Mouse (Mus musculus): ENCODE results near the gene Scml4. TPM values are rescaled to one million over a fixed set of nuclear protein-coding genes. Genes with fewer than 3 reads are reported as not detected.
A peak's percentile ranks its signal among the peaks of the same experiment; 100 is the strongest.

The Scml4 gene
- polyA plus RNA-seq, 1 experiment from 2014 or later = not detected

DNA sequence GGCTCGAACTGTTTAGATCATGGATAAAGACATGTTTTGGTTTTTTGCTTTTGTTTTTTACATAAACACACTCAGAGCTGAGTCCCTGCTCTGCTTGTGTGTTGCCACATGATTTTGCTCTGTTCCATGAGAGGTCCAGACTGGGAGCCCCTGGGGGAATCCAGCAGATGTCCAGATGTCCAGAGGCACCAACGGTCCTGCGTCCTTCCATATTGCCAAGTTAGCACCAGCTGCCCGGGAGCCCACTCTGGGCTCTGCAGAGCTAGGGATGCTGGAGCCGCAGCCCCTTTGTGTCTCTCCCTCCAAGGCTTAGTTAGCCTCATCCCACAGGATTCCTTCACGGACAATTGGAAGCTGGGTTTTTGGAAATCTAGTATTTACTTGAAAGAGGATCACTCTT lies 101.6 kb downstream of the Scml4 start:
- H3K79me2 ChIP-seq (ENCODE audit: inconsistent target) = no peaks in the 10 kb centered on the region
- H3K4me3 ChIP-seq (ENCODE audit: inconsistent target) = no peak overlapping the region
- H3K36me3 ChIP-seq (ENCODE audit: inconsistent target) = no peaks in the 10 kb centered on the region
- WGBS (ENCODE audit: missing documents) = 91% methylated on average over 6 of the region's 6 CpGs
- peak overlapping the region; percentile 76 for H3K27ac ChIP-seq

DNA sequence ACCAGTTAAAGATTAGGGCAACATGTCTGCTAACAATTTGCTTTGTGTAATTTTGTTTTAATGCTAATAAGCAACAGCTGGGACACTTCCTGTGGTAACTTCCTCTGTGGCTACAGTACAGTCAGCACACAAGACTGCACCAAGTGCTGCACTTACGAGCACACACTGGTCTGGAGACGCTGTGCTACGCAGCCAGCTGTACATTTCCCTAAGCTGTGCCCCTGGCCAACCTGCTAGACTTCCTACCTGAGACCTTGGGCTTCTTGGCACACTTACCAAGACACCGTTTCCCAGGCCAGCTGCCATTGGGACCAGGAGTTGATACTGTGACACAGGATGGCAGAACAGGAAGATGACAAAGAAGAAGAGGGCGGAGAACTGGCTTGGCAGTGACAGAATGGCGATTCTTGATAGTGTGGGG lies 102.0 kb downstream of the Scml4 start:
- WGBS (ENCODE audit: missing documents) = 8% methylated on average over 4 of the region's 6 CpGs
- Histone ChIP-seq H3K27ac (peak overlapping the region; percentile 76), H3K36me3 (ENCODE audit: inconsistent target) (no peaks in the 10 kb centered on the region), H3K4me3 (ENCODE audit: inconsistent target) (no peak overlapping the region), H3K79me2 (ENCODE audit: inconsistent target) (no peaks in the 10 kb centered on the region)

DNA sequence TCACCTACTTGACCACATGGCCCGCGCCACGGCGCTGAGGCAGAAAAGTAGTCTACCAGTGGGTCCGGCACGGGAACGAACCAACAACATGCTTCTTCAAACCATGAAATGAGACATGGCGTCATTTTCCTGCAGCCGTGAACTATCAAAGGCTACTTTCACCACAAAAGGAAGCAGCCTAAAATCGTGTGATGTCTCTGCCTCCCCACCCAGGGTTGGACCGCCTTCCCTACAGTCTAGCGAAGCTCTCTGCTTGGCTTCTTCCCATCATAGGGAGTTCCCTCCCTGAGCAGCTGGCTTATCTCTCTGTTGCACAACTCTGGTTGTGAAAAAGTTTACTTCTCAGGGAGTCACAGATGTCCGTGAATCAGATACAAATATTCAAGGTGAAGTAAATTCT lies 102.5 kb downstream of the Scml4 start:
- H3K79me2 ChIP-seq (ENCODE audit: inconsistent target) = no peaks in the 10 kb centered on the region

DNA sequence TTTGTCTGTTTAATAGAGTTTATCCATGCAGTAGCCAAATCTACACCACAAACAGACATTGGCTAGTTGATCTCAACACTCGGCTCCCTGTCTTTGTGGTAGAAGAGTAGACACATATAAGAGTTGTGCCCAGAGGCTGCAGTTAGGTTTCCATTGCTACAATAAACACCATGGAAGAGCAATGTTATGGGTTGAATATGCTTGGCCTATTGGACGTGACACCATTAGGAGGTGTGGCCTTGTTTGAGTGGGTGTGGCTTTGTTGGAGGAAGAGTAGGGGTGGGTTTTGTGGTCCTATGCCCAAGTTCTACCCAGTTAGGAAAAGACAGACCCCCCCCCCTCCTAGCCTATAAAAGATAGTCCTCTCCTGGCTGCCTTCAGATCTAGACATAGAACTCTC lies 102.9 kb downstream of the Scml4 start:
- Histone ChIP-seq H3K36me3 (ENCODE audit: inconsistent target) (no peaks in the 10 kb centered on the region), H3K27ac (peak overlapping the region; percentile 76; the same call in 1 of the 2 replicates), H3K4me3 (ENCODE audit: inconsistent target) (no peak overlapping the region), H3K79me2 (ENCODE audit: inconsistent target) (no peaks in the 10 kb centered on the region)
- WGBS (ENCODE audit: missing documents) = 96% methylated on average over 2 of the region's 2 CpGs

More for the DNA sequence above, 102.5 kb downstream of the Scml4 start:
- WGBS (ENCODE audit: missing documents) = 36% methylated on average over 13 of the region's 13 CpGs
- Histone ChIP-seq H3K4me3 (ENCODE audit: inconsistent target) (no peak overlapping the region), H3K36me3 (ENCODE audit: inconsistent target) (no peaks in the 10 kb centered on the region), H3K27ac (peak overlapping the region; percentile 76)

DNA sequence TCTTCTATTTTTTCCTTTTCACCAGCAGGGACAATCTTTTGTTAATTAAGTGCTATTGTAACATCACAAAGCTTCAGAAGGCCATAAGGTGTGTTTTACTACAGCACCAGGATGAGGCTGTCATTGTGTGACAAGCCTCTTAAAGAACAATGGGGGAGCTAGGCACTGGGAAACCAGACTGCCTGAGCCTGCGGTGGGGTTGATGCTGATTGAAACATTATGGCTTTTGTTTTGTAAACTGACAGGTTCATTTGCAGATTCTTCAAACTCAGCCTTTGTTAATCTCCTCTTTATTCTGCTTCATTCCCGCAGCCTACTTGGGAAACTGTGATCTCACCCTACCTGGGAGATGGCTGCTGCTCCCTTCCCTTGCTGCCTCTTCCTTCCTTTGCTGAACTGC lies 108.2 kb downstream of the Scml4 start:
- no peak overlapping the region for H3K4me3 ChIP-seq (ENCODE audit: inconsistent target)

DNA sequence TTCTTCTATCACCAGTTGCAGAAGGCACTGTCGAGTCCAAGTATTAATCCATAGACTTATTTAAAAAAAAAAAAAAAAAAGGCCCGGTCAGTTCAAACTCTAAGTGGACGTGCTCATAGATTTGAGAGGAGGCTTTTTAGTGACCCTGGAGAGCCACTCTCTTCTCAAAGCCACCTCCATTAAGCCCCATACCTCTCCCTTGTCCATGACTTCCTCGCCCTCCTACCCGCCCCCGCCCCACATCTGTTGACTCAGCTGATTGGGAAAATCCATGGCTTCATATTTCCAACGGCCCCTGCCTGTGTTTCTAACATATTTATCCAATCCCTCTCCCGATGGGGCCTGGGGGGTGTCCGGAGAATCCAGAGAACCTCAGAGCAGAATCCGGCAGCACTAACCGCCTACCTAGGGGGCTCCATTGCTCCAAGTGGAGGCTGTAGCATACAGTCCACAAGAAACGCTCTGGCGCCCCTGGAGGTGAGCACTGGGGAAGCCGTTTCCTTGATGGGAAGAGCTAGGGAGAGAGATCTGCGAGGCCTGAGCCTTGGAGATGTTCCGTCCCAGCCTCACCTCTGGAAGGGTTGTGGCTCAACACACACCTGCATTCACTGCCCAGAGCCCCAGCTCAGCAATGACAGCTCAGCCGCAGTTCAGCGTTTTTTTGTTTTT lies 112.5 kb downstream of the Scml4 start:
- 42% methylated on average over 17 of the region's 18 CpGs for WGBS (ENCODE audit: missing documents)
- H3K36me3 ChIP-seq (ENCODE audit: inconsistent target) = no peaks in the 10 kb centered on the region
- H3K4me3 ChIP-seq (ENCODE audit: inconsistent target) = no peak overlapping the region
- no peaks in the 10 kb centered on the region for H3K79me2 ChIP-seq (ENCODE audit: inconsistent target)
- H3K27ac ChIP-seq = no peak overlapping the region

More for the DNA sequence above, 108.2 kb downstream of the Scml4 start:
- WGBS (ENCODE audit: missing documents) = 74% methylated on average over 2 of the region's 2 CpGs
- Histone ChIP-seq H3K36me3 (ENCODE audit: inconsistent target) (no peaks in the 10 kb centered on the region), H3K79me2 (ENCODE audit: inconsistent target) (no peaks in the 10 kb centered on the region), H3K27ac (no peak overlapping the region)

DNA sequence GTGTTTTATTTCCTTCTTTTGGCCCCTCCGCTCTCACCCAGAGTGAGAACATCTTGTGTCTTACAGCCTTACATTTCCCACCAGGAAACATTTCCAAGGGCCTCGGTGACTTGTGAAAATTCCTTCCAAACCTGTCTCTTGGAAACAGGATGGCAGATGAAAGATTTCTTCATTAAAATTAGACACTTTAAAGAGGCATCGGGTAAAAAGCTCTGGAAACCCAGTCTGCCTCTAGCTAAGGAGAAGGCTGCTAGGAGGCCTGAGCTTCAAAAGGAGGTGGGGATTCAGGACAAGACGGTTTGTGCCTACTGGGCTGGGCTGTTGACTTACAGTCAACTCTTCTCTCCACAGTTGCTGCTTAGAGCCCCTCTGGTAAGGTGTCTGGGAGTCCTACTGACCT lies 113.4 kb downstream of the Scml4 start:
- Histone ChIP-seq H3K36me3 (ENCODE audit: inconsistent target) (no peaks in the 10 kb centered on the region), H3K4me3 (ENCODE audit: inconsistent target) (no peak overlapping the region), H3K27ac (no peak overlapping the region), H3K79me2 (ENCODE audit: inconsistent target) (no peaks in the 10 kb centered on the region)
- WGBS (ENCODE audit: missing documents) = 75% methylated on average over 4 of the region's 4 CpGs

DNA sequence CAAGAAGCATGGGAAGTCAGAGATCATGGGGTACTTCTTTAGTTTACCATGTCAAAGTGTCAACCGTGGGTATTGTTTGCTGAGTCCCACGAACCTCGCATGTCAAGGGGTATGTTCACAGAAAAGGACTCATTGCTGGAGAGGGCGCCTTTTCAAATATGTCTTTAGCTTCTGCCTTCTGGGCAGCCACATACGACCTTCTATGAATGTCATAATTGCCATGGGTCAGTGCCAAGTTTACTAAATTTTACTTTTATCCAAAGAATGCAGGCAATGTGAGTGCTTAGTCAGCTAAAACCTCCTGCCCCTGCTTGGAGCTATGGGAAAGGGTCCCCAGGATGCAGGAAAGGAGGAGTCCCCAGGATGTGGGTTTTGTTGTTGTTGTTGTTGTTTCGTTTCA lies 116.4 kb downstream of the Scml4 start:
- 84% methylated on average over 6 of the region's 6 CpGs for WGBS (ENCODE audit: missing documents)
- Histone ChIP-seq H3K4me3 (ENCODE audit: inconsistent target) (no peak overlapping the region), H3K27ac (no peak overlapping the region), H3K36me3 (ENCODE audit: inconsistent target) (no peaks in the 10 kb centered on the region), H3K79me2 (ENCODE audit: inconsistent target) (no peaks in the 10 kb centered on the region)

DNA sequence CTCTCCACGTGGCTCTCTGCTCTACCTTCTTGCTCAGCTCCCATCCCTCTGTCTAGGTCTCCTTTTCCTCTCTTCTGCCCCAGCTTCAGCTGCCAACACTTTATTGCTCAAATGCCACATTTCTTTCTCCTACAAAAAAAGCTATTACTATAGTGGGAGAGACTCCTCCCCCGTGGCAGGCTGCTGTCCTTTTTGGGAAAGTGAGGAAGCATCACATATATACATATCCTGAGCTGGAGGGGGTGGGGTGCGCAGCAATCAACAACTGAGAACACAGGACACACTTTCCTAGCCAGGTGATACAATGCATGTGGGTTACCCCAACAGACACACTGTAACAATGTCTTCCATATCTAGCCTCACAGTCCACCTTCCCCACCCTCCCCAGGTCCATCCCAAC lies 118.2 kb downstream of the Scml4 start:
- H3K27ac ChIP-seq = no peak overlapping the region
- H3K4me3 ChIP-seq (ENCODE audit: inconsistent target) = no peak overlapping the region
- no peaks in the 10 kb centered on the region for H3K36me3 ChIP-seq (ENCODE audit: inconsistent target)
- 74% methylated on average over 3 of the region's 3 CpGs for WGBS (ENCODE audit: missing documents)
- no peaks in the 10 kb centered on the region for H3K79me2 ChIP-seq (ENCODE audit: inconsistent target)

DNA sequence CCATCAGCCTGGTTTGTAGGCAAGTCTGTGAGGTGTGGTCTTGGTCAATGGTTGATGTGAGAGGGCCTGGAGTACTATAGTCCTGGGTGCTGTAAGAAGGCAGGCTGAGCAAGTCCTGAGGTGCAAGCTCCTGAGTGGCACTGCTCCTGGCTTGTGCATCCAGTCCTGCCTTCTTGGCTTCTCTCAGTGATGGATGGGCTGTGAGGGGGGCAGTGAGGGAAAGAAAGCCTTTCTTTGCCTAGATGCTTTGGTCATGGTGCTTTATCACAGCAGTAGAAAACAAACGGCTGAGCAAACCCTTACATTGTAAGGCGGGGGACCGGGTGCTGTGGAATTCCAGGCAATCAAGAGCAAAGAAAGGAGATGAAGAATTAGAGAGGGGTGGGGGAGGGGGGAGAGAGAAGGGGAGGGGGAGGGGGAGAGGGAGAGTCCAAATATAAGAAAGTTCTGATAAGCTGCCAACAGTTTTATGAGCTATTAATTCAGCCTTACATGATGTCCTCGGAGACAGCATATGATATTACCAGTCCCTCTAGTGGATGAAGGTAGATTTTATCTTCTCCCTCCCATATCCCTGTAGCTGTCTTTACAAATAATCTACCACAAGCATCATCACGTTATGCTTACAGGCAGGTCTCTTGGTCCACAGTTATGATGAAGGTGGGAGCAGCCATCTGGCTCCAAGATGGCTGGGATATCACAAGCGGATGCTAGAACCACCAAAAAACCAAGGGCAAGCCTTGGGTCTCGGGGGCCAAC lies 121.0 kb downstream of the Scml4 start:
- no peak overlapping the region for H3K27ac ChIP-seq
- no peaks in the 10 kb centered on the region for H3K36me3 ChIP-seq (ENCODE audit: inconsistent target)
- WGBS (ENCODE audit: missing documents) = 84% methylated on average over 4 of the region's 7 CpGs
- no peaks in the 10 kb centered on the region for H3K79me2 ChIP-seq (ENCODE audit: inconsistent target)
- no peak overlapping the region for H3K4me3 ChIP-seq (ENCODE audit: inconsistent target)

DNA sequence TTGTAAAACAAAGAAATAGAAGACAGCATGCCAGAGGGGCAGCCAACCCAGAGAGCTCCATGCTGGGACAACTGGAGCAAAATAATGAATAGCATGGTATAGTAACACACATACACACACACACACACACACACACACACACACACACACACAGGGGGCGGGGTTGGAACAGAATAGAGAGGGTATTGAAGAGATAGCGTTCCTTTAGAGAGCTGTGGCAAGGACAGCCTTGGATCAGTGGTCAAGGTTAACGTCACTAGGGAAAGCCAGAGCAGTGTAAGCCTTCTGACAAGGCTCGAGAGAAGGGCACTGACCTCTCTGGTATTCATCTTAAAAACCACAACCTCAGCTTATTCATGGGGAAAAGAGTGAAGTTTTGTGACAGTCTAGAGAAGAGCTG lies 124.7 kb downstream of the Scml4 start:
- WGBS (ENCODE audit: missing documents) = 86% methylated on average over 3 of the region's 4 CpGs
- Histone ChIP-seq H3K27ac (no peak overlapping the region), H3K36me3 (ENCODE audit: inconsistent target) (no peaks in the 10 kb centered on the region), H3K4me3 (ENCODE audit: inconsistent target) (no peak overlapping the region), H3K79me2 (ENCODE audit: inconsistent target) (no peaks in the 10 kb centered on the region)

DNA sequence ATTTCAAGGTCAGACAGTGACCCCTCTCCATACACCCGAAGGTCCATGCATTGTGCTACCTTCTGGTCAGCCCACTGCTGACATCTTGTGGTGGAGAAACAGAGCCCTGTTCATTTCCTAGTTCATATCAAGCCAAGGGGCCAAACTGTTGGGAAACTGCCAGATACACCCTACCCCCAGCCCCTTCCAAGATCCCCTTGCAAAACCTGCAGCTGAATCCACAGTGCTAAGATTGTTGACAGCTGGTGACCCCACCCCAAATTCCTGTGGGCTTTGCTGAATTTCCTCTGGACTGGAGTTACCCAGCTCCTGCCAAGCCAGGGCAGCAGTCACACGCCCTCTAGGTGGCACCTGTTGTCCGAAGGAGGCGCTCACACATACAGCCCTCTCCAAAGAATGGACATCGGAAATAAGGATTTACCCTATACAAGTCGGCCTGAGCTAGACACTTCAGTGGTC lies 127.5 kb downstream of the Scml4 start:
- H3K36me3 ChIP-seq (ENCODE audit: inconsistent target) = no peaks in the 10 kb centered on the region
- no peaks in the 10 kb centered on the region for H3K79me2 ChIP-seq (ENCODE audit: inconsistent target)
- H3K27ac ChIP-seq = no peak overlapping the region
- WGBS (ENCODE audit: missing documents) = 22% methylated on average over 6 of the region's 6 CpGs
- no peak overlapping the region for H3K4me3 ChIP-seq (ENCODE audit: inconsistent target)

DNA sequence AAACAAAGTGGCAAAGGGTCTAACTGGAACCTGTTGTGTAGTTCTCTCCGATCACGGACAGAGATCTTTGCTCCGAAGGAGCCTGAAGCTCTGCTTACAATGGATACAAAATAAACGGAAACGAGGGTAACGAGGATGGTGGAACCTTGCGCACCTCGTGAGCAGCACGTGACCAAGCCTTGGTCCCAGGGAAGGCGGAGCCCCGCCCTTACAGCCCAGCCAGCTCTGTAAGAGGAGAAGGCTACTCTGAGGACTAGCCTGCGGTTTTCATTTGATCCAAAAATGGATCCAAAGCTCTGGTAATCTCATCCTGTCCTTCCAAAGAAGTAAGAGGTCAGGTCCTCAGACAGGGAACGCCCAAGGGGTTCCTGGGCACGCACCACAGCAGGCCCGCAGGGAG lies 128.5 kb downstream of the Scml4 start:
- WGBS (ENCODE audit: missing documents) = 87% methylated on average over 15 of the region's 15 CpGs
- Histone ChIP-seq H3K79me2 (ENCODE audit: inconsistent target) (no peaks in the 10 kb centered on the region), H3K36me3 (ENCODE audit: inconsistent target) (no peaks in the 10 kb centered on the region), H3K4me3 (ENCODE audit: inconsistent target) (no peak overlapping the region), H3K27ac (no peak overlapping the region)

DNA sequence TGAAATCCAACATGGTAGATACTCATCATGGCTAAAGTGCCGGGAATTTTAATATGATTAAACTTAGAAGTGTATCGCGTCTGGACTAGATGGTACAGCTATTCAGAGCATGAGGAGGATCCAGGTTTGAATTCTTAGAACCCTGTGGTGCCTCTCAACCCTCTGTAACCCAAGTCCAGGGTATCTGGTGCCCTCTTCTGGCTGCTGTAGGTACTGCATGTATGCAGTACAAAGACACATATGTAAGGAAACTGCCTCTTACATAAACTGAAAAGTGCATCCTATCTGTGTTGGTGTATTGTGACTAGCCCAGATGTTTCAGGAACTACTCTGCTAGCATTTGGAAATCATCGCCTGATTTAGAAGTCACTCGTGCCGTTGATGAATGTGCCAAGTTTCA lies 129.7 kb downstream of the Scml4 start:
- no peak overlapping the region for H3K27ac ChIP-seq
- H3K4me3 ChIP-seq (ENCODE audit: inconsistent target) = no peak overlapping the region
- no peaks in the 10 kb centered on the region for H3K36me3 ChIP-seq (ENCODE audit: inconsistent target)
- H3K79me2 ChIP-seq (ENCODE audit: inconsistent target) = no peaks in the 10 kb centered on the region
- WGBS (ENCODE audit: missing documents) = 38% methylated on average over 6 of the region's 6 CpGs

DNA sequence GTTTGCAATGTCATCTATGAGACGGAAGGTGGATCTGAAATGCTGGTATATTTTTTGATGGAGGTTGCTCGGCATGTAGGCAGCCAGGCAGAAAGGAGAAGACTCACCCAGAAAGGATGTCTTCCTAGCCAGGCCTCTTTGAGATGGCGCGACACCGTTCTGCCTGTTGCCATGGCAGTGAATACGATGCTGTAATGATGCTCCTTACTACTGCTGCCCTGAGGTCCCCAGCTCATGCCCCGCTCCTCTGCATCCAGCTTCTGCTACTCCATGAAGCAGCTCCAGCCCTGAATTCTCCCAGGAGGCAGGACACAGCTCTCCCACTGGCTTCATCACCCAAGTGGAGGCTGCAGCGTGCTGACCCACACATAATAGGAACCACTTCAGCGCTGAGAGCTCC lies 130.8 kb downstream of the Scml4 start:
- Histone ChIP-seq H3K36me3 (ENCODE audit: inconsistent target) (no peaks in the 10 kb centered on the region), H3K4me3 (ENCODE audit: inconsistent target) (no peak overlapping the region), H3K27ac (no peak overlapping the region), H3K79me2 (ENCODE audit: inconsistent target) (no peaks in the 10 kb centered on the region)
- WGBS (ENCODE audit: missing documents) = 80% methylated on average over 9 of the region's 9 CpGs
